Mouse (Mus musculus) thymus, postnatal 36 days (tissue): ENCODE data around the gene Cryl1.

Experiments used
- DNase-seq, 2 experiments: peaks; one replicate each; pipeline ENCODE4 v3.0.0; 2022; ENCODE audit warnings: mixed read lengths in 2 of 2

Gene Cryl1

GRCm38 (mm10) chr14:57398065-57398757 is at the start of gene Cryl1:
TSS of gene Cryl1 (minus strand) at chr14:57398529.
- peak; percentile 99 for DNase-seq

GRCm38 (mm10) chr14:57430451-57430850 is 32.1 kb upstream of the Cryl1 start:
- DNase-seq: no peak

GRCm38 (mm10) chr14:57424212-57424561 is 25.9 kb upstream of the Cryl1 start:
- DNase-seq: no peak

- peak; percentile 83 to 84 for DNase-seq
Observed at GRCm38 (mm10) chr14:57423432-57424211, 25.3 kb upstream of the Cryl1 start, which contains the start of gene Ift88. TSS of gene Ift88 (plus strand) at chr14:57424062.

- no peak for DNase-seq
Observed at GRCm38 (mm10) chr14:57417187-57417586, 18.9 kb upstream of the Cryl1 start.

- DNase-seq: no peak
Observed at GRCm38 (mm10) chr14:57412166-57412565, 13.8 kb upstream of the Cryl1 start.

GRCm38 (mm10) chr14:57409106-57409505 is 10.8 kb upstream of the Cryl1 start:
- no peak for DNase-seq

- no peak for DNase-seq
Observed at GRCm38 (mm10) chr14:57408100-57408499, 9.8 kb upstream of the Cryl1 start.

GRCm38 (mm10) chr14:57407039-57407987 is 9.0 kb upstream of the Cryl1 start:
- DNase-seq: peak; percentile 51 to 56

GRCm38 (mm10) chr14:57402815-57403214 is 4.5 kb upstream of the Cryl1 start:
- DNase-seq: no peak

- no peak for DNase-seq
Observed at GRCm38 (mm10) chr14:57398813-57399427, 591 bp upstream of the Cryl1 start.

- DNase-seq: no peak
Observed at GRCm38 (mm10) chr14:57397221-57397620, 1.1 kb downstream of the Cryl1 start.

GRCm38 (mm10) chr14:57395470-57395869 is 2.9 kb downstream of the Cryl1 start:
- DNase-seq: no peak

- DNase-seq: no peak
Observed at GRCm38 (mm10) chr14:57392278-57392677, 6.1 kb downstream of the Cryl1 start.

GRCm38 (mm10) chr14:57391621-57392020 is 6.7 kb downstream of the Cryl1 start:
- DNase-seq: no peak

GRCm38 (mm10) chr14:57386758-57387561 is 11.4 kb downstream of the Cryl1 start:
- DNase-seq: no peak

- DNase-seq: no peak
Observed at GRCm38 (mm10) chr14:57385667-57386066, 12.7 kb downstream of the Cryl1 start.

GRCm38 (mm10) chr14:57377531-57377930 is 20.8 kb downstream of the Cryl1 start:
- DNase-seq: no peak

GRCm38 (mm10) chr14:57376956-57377355 is 21.4 kb downstream of the Cryl1 start:
- DNase-seq: no peak

- no peak for DNase-seq
Observed at GRCm38 (mm10) chr14:57376016-57376415, 22.3 kb downstream of the Cryl1 start.

GRCm38 (mm10) chr14:57375205-57375604 is 23.1 kb downstream of the Cryl1 start:
- DNase-seq: no peak
